Mouse (Mus musculus) limb, embryonic 11.5 days (tissue): ENCODE results near the gene Adamts17. TPM values are rescaled to one million over a fixed set of nuclear protein-coding genes. Genes with fewer than 3 reads are reported as not detected.

ENCODE experiments used
- ATAC-seq: fragments of 200-750 bp; cut with Nextera tagmentation; 2 replicates; pipeline ENCODE4 v1.8.0; 2017; ENCODE audit warnings: low read depth; ENCODE audit not compliant: insufficient number of reproducible peaks, low FRiP score, low TSS enrichment
- DNase-seq: peaks from one replicate; pipeline ENCODE4 v3.0.0-alpha.2; 2015; ENCODE audit warnings: low spot score
- H3K27ac ChIP-seq: fragments of 300-500 bp; sonication (generic); replicated peaks from 2 replicates; pipeline ENCODE4 v1.5.1; 2014; ENCODE audit warnings: low read depth, mild to moderate bottlenecking, low read length
- H3K27me3 ChIP-seq: fragments of 300-500 bp; sonication (generic); 2 replicates; pipeline ENCODE4 v1.6.1; 2014; ENCODE audit warnings: mild to moderate bottlenecking, low read length, mixed read lengths; ENCODE audit not compliant: control insufficient read depth, insufficient read depth
- H3K36me3 ChIP-seq: fragments of 300-500 bp; sonication (generic); 2 replicates; pipeline ENCODE4 v1.6.1; 2014; ENCODE audit warnings: mild to moderate bottlenecking, low read length, moderate library complexity, mixed read lengths; ENCODE audit not compliant: control insufficient read depth, insufficient read depth
- H3K4me1 ChIP-seq: fragments of 300-500 bp; sonication (generic); 2 replicates; pipeline ENCODE4 v1.6.1; 2014; ENCODE audit warnings: low read length, mixed read lengths; ENCODE audit not compliant: control insufficient read depth, insufficient read depth
- H3K4me2 ChIP-seq: fragments of 300-500 bp; sonication (generic); 2 replicates; pipeline ENCODE4 v1.6.1; 2014; ENCODE audit warnings: low read depth, mild to moderate bottlenecking, moderate library complexity; ENCODE audit not compliant: severe bottlenecking
- H3K4me3 ChIP-seq: fragments of 300-500 bp; sonication (generic); 2 replicates; pipeline ENCODE4 v1.5.1; 2014; ENCODE audit warnings: low read depth, low read length
- H3K9ac ChIP-seq: fragments of 300-500 bp; sonication (generic); 2 replicates; pipeline ENCODE4 v1.6.1; 2014; ENCODE audit warnings: mild to moderate bottlenecking, low read length
- H3K9me3 ChIP-seq: fragments of 300-500 bp; sonication (generic); 2 replicates; pipeline ENCODE4 v1.6.1; 2016; ENCODE audit warnings: low read length; ENCODE audit not compliant: control insufficient read depth
- WGBS: fragments of 180-500 bp; shearing (Covaris S2); extraction: QIAGEN DNeasy Blood & Tissue Kit; methylation state at CpG from one replicate; pipeline ENCODE4 v1.1.7; 2014; 5-methylcytosine and 5-hydroxymethylcytosine counted together
- polyA plus RNA-seq: library from polyadenylated mRNA; unstranded; fragments of >200 nt; fragmentation: Nextera tagmentation; extraction: Ambion mirVana; gene quantifications from 2 replicates; pipeline ENCODE4 v1.2.1, GENCODE M21; 2014

Adamts17 gene
- polyA plus RNA-seq, 1 experiment from 2014 or later, result 7.7 TPM

DNA sequence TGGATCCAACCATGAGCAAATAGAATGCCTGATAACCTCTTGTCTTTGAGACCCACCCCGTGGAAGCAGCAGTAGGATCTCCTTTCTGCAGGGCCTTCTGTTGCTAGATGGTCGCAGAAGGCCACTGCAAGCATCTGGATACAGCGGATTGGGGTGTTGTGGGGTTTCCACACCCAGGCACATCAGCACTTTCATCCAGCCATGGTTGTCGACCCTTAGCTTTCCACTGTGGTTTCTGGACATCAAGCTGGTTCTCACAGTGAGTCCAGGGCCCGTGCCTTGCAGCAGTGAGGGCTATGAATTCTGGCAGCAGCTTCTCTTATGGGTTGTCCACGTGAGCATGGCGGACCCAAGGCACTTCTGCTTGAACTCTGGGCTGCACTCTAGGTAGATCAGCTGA is 118.2 kb downstream of the Adamts17 start:
- H3K9ac ChIP-seq, result no peak overlapping the region
- DNase-seq, result no peak
- no peaks in the 10 kb centered on the region for H3K9me3 ChIP-seq
- ATAC-seq, result no peak
- WGBS, result 91% methylated on average over 7 of the region's 7 CpGs
- H3K27ac ChIP-seq, result no peak overlapping the region
- peaks cover 19% of the 10 kb centered on the region for H3K4me1 ChIP-seq
- H3K4me3 ChIP-seq, result no peak overlapping the region
- no peaks in the 10 kb centered on the region for H3K36me3 ChIP-seq
- no peaks in the 10 kb centered on the region for H3K27me3 ChIP-seq
- no peak overlapping the region for H3K4me2 ChIP-seq

DNA sequence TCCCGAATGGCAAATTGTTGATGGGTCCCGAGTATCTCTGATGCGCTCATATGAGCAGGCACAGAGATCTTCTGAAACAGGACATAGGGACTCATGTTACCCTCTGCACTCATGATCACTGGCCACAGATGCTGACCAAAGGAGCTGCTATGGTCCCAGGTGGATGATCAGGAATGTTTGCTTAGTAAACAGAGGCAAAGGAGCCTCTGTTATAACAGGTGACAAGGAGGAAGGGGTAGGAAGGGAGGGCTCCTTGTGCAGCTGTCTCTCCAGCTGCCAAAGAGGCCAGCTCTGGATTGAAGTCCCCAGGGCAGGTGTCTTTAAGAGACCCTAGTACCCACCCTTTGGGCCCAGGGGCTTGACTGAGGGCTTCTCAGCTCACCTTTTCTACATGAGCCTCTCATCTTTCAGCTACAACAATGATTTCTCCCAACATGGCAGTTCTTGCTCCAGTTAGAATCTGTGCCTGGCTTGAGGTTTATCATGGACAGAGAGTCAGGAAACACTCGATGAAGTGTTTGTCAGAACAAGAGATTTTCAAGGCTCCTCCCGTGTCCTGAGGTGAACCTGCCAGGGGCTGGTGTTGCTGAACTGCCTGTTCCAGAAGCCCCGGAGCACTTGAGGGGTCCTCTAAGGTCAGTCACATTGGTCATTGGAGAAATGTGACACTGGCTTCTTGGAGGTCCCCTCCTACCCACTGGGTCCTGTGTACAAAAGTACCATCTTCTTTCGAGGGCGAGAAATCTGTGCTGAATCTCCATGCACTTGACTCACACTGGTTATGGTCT is 120.9 kb downstream of the Adamts17 start:
- DNase-seq (no peak), ATAC-seq (no peak)
- Histone ChIP-seq H3K4me1 (peaks cover 11% of the 10 kb centered on the region), H3K9ac (no peak overlapping the region), H3K4me2 (no peak overlapping the region), H3K4me3 (no peak overlapping the region), H3K27me3 (no peaks in the 10 kb centered on the region), H3K27ac (no peak overlapping the region), H3K36me3 (no peaks in the 10 kb centered on the region), H3K9me3 (no peaks in the 10 kb centered on the region)
- 86% methylated on average over 8 of the region's 8 CpGs for WGBS

DNA sequence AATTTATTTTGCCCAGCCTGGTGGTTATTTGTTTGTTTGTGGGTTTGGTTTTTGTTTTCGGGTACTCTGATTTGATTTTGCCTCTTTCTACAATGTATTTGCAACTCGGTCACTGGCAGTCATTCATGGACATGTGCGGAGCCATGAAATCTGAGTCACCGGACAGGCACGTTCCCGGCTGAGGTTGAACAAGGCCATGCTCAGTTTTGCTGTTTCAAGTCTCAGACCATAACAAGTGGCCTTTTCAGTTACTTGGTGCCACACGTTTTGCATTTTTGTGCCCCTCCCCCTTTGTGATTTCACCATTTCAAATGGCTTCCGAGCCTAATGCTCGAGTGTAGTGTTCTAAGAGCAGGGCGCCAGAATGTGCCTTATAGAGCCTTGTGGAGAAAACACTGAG is 123.2 kb downstream of the Adamts17 start:
- 76% methylated on average over 10 of the region's 10 CpGs for WGBS
- Histone ChIP-seq H3K4me2 (no peak overlapping the region), H3K9ac (no peak overlapping the region), H3K27ac (no peak overlapping the region), H3K4me3 (no peak overlapping the region), H3K4me1 (peaks cover 16% of the 10 kb centered on the region), H3K36me3 (no peaks in the 10 kb centered on the region), H3K9me3 (no peaks in the 10 kb centered on the region), H3K27me3 (no peaks in the 10 kb centered on the region)
- ATAC-seq, result no peak
- no peak for DNase-seq

DNA sequence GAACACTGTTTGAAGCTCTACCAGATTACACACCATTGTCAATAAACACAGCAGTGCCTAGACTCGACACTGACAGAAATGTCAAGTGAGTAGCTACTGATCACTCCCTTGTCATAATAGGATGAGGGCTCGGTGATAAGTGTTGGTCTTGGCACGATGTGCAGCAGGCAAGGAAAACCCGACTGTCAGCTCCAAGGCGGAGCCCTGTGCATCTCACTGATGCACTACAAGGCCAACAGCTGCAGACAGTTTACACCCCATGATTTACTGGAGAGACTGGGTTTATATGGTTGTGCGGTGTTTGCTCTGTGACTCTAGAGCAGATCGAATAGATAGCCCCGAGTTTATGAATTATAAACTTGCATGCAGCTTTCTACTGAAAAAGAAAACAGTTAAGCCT is 124.0 kb downstream of the Adamts17 start:
- 80% methylated on average over 8 of the region's 8 CpGs for WGBS
- Histone ChIP-seq H3K27me3 (no peaks in the 10 kb centered on the region), H3K27ac (no peak overlapping the region), H3K9me3 (no peaks in the 10 kb centered on the region), H3K4me2 (no peak overlapping the region), H3K4me3 (no peak overlapping the region), H3K4me1 (peaks cover 18% of the 10 kb centered on the region), H3K36me3 (no peaks in the 10 kb centered on the region), H3K9ac (no peak overlapping the region)
- no peak for ATAC-seq
- DNase-seq, result no peak

DNA sequence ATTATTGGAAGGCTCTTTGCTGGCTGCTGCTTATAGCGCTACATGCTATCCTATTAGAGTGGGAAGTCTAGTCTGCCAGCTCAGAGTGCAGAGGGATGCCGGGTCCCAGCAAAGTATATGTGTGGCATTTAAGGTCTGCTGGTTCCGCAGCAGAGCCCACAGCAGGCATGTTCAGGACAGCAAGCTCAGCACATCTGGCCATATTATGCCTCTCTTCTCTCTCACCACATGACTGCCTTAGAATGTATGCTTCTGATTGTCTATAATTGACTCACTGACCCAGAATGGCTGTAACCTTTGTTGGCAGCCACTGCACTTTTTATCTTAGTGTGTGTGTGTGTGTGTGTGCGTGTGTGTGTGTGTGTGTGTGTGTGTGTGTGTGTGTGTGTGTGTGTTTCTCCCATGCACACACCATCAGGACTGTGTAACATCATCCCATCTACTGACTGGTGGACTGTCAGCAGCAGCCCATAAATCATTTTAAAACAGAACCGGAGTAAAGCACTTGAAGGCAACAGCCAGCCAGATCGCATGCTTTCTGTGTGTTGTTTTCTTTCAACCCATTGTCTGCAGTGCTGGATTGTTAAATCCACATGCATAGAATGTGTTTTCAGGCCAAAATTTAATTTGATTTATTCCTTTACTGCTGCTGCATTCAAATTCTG is 127.1 kb downstream of the Adamts17 start:
- H3K27ac ChIP-seq, result peak overlapping the region; percentile 58
- DNase-seq, result peak; percentile 36
- no peak overlapping the region for H3K4me3 ChIP-seq
- no peaks in the 10 kb centered on the region for H3K27me3 ChIP-seq
- H3K4me2 ChIP-seq, result no peak overlapping the region
- 41% methylated on average over 6 of the region's 6 CpGs for WGBS
- H3K4me1 ChIP-seq, result peaks cover 35% of the 10 kb centered on the region
- peak; percentile 42; the same call in 1 of the 2 replicates for ATAC-seq
- H3K9me3 ChIP-seq, result no peaks in the 10 kb centered on the region
- H3K36me3 ChIP-seq, result no peaks in the 10 kb centered on the region
- H3K9ac ChIP-seq, result no peak overlapping the region

DNA sequence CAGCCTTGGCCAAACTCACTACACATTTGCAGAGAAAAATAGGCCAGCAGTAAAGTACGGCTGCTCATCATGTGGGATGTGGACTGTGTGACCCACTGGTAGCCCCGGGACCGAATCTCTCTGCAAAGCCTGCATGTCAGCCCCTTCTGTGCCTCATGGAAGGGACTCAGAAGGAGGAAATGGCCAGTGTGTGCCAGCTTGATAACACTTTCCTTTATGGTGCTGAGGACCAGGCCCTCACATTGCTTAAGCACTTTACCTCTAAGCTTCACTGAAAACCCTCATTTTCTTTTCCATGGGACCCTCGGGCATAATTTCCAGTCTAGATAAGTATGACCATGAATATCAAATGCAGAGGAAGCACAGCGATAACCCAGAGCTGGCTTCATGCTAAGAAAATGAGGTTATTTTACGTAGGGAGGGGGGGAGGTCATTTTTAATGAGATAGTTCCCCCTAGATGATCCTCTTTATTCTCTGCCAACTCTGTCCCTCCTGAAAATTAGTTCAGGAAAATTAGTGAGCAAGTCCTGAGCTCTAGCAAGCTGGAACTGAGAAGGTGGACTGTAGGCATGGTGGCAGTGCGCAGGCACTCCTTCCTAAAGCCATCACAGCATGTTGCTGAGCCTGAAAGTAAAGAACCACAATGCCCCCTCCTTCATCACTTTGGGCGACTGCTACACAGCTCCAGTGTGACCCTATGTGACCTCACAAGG is 127.8 kb downstream of the Adamts17 start:
- no peaks in the 10 kb centered on the region for H3K27me3 ChIP-seq
- WGBS, result 60% methylated on average over 8 of the region's 8 CpGs
- H3K4me3 ChIP-seq, result no peak overlapping the region
- no peaks in the 10 kb centered on the region for H3K9me3 ChIP-seq
- H3K9ac ChIP-seq, result no peak overlapping the region
- H3K27ac ChIP-seq, result peak overlapping the region; percentile 58; the same call in 1 of the 2 replicates
- ATAC-seq (no peak), DNase-seq (peak; percentile 32)
- no peak overlapping the region for H3K4me2 ChIP-seq
- no peaks in the 10 kb centered on the region for H3K36me3 ChIP-seq
- peaks cover 36% of the 10 kb centered on the region for H3K4me1 ChIP-seq

DNA sequence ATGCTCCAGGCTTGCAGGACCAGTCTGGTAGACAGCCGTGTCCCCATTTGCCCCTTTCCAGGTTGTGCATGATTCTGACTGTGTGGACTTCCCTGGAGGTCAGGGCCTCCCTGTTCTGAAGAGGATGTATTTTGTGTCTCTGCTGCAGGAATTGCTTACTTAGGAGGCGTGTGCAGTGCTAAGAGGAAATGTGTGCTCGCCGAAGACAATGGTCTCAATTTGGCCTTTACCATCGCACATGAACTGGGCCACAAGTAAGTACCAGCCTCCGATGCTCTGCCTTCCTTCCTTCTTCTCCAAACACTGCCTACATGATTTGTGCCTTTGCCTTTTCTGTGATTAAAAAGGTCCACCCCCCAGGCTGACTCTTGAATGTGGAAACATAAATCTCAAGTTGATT is 129.1 kb downstream of the Adamts17 start:
- H3K27me3 ChIP-seq, result no peaks in the 10 kb centered on the region
- no peak for DNase-seq
- H3K4me2 ChIP-seq, result no peak overlapping the region
- WGBS, result 84% methylated on average over 6 of the region's 6 CpGs
- no peak for ATAC-seq
- no peak overlapping the region for H3K4me3 ChIP-seq
- H3K9me3 ChIP-seq, result no peaks in the 10 kb centered on the region
- peaks cover 36% of the 10 kb centered on the region for H3K4me1 ChIP-seq
- no peaks in the 10 kb centered on the region for H3K36me3 ChIP-seq
- H3K9ac ChIP-seq, result 0 out of 2 replicates have a peak overlapping the region, but pooled peaks have one; percentile 3
- peak overlapping the region; percentile 42; the same call in 1 of the 2 replicates for H3K27ac ChIP-seq

DNA sequence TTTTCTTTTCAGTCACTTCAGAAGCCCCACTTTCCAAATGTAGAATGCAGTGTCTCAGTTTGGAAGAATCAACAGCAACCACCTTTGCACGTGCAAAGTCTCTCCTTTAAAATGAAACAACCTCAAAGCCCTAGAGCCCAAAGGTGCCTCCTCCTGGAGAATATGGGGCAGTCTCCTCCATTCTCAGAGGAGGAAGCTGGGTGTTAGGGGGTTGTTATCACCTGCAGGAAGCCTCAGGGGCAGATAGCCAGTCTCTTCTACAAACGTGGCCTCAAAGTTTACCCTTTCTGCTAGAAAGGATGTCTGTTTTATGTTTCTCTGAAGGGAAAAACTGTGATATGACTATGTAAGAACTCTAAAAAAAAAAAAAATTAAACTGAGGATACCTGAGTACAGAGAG is 129.7 kb downstream of the Adamts17 start:
- Histone ChIP-seq H3K4me3 (no peak overlapping the region), H3K9ac (no peak overlapping the region), H3K9me3 (no peaks in the 10 kb centered on the region), H3K4me1 (peaks cover 36% of the 10 kb centered on the region), H3K36me3 (no peaks in the 10 kb centered on the region), H3K27me3 (no peaks in the 10 kb centered on the region), H3K4me2 (no peak overlapping the region), H3K27ac (peak overlapping the region; percentile 36; the same call in 1 of the 2 replicates)
- DNase-seq (no peak), ATAC-seq (no peak)
- WGBS, result 37% methylated on average over 2 of the region's 2 CpGs
